Comparison of ENCODE assay signal across 16 mouse cellular contexts in genomic region chr9:67495350-67495749, GRCm38 (mm10).
A peak's percentile ranks its signal among the peaks of the same experiment; 100 is the strongest.
DNase-seq lines count a peak whose midpoint lies in the region; ATAC-seq and TF ChIP-seq lines count a peak whose summit lies in the region.
"Had no signal": no experiment of that assay in that cellular context is flagged by ENCODE, and none has a peak within 500 bp of the region (broad histone marks: within the 10 kb centered on the region; RNA-seq: fewer than 3 reads in every experiment).

No protein-coding gene starts in this region.

- H3K27me3 ChIP-seq in forebrain, embryonic 14.5 days (replicated peaks; ENCODE audit: control insufficient read depth, insufficient read depth, low read length), result no peaks in the 10 kb centered on the region
- no peaks in the 10 kb centered on the region for H3K27me3 ChIP-seq in forebrain, embryonic 13.5 days
- H3K27me3 ChIP-seq: embryonic facial prominence, embryonic 13.5 days; limb, embryonic 13.5 days; liver, embryonic 15.5 days; midbrain, embryonic 13.5 days had no signal

- H3K4me1 ChIP-seq in forebrain, embryonic 14.5 days (ENCODE audit: control insufficient read depth, insufficient read depth, low read length), result peaks cover 21% of the 10 kb centered on the region
- H3K4me1 ChIP-seq in forebrain, embryonic 13.5 days, result peaks cover 26% of the 10 kb centered on the region
- H3K4me1 ChIP-seq: liver, embryonic 15.5 days had no signal

- H3K9me3 ChIP-seq in forebrain, embryonic 14.5 days (replicated peaks; ENCODE audit: control insufficient read depth, low read length), result no peaks in the 10 kb centered on the region
- no peaks in the 10 kb centered on the region for H3K9me3 ChIP-seq in forebrain, embryonic 13.5 days (replicated peaks)
- H3K9me3 ChIP-seq: embryonic facial prominence, embryonic 13.5 days; limb, embryonic 13.5 days; liver, embryonic 15.5 days; midbrain, embryonic 13.5 days had no signal

- H3K27ac ChIP-seq in forebrain, embryonic 14.5 days (ENCODE audit: low read depth, low read length), result peak overlapping the region; percentile 21; the same call in 1 of the 2 replicates
- no peak overlapping the region for H3K27ac ChIP-seq in forebrain, embryonic 13.5 days
- H3K27ac ChIP-seq in layer of hippocampus, adult 2 months, result no peak overlapping the region
- H3K27ac ChIP-seq: embryonic facial prominence, embryonic 13.5 days; left cerebral cortex, adult 2 months; limb, embryonic 13.5 days; liver, embryonic 15.5 days; midbrain, embryonic 13.5 days had no signal

- no peak overlapping the region for H3K9ac ChIP-seq in forebrain, embryonic 14.5 days (ENCODE audit: low read length)
- H3K9ac ChIP-seq in forebrain, embryonic 13.5 days, result no peak overlapping the region
- H3K9ac ChIP-seq: embryonic facial prominence, embryonic 13.5 days; limb, embryonic 13.5 days; liver, embryonic 15.5 days; midbrain, embryonic 13.5 days had no signal

- DNase-seq in forebrain, embryonic 14.5 days (ENCODE audit: low spot score), result no peak
- DNase-seq in heart, postnatal 4 days, result peak; percentile 9
- no peak for DNase-seq in heart, adult 11 months
- DNase-seq in ovary, postnatal 36 days (ENCODE audit: low spot score), result peak; percentile 22
- DNase-seq in ovary, postnatal 10 days (ENCODE audit: low spot score), result no peak
- no peak for DNase-seq in cerebellum, postnatal 36 days
- no peak for DNase-seq in layer of hippocampus, adult 2 months (ENCODE audit: low spot score in 2 of 2)
- DNase-seq: cerebellum, adult 18-20 months; lung, postnatal 36 days; right cerebral cortex, postnatal 4 days had no signal

- no peak for ATAC-seq in forebrain, embryonic 14.5 days
- ATAC-seq in forebrain, embryonic 13.5 days, result no peak
- ATAC-seq: midbrain, embryonic 13.5 days had no signal

- H3K4me2 ChIP-seq in forebrain, embryonic 14.5 days (ENCODE audit: low read length), result no peak overlapping the region
- H3K4me2 ChIP-seq in forebrain, embryonic 13.5 days, result no peak overlapping the region
- H3K4me2 ChIP-seq: embryonic facial prominence, embryonic 13.5 days; limb, embryonic 13.5 days; liver, embryonic 15.5 days; midbrain, embryonic 13.5 days had no signal

- WGBS in forebrain, embryonic 14.5 days, result 52% methylated on average over 3 of the region's 3 CpGs
- 68% methylated on average over 3 of the region's 3 CpGs for WGBS in forebrain, embryonic 13.5 days

- no peaks in the 10 kb centered on the region for H3K36me3 ChIP-seq in forebrain, embryonic 14.5 days (ENCODE audit: control insufficient read depth, insufficient read depth, low read length)
- H3K36me3 ChIP-seq in forebrain, embryonic 13.5 days (ENCODE audit: poor library complexity, severe bottlenecking), result no peaks in the 10 kb centered on the region
- H3K36me3 ChIP-seq: embryonic facial prominence, embryonic 13.5 days; limb, embryonic 13.5 days; liver, embryonic 15.5 days; midbrain, embryonic 13.5 days had no signal

- no peak overlapping the region for H3K4me3 ChIP-seq in forebrain, embryonic 14.5 days (ENCODE audit: low read depth, low read length)
- no peak overlapping the region for H3K4me3 ChIP-seq in forebrain, embryonic 13.5 days
- H3K4me3 ChIP-seq in layer of hippocampus, adult 2 months, result no peak overlapping the region
- H3K4me3 ChIP-seq: embryonic facial prominence, embryonic 13.5 days; left cerebral cortex, adult 2 months; limb, embryonic 13.5 days; liver, embryonic 15.5 days; midbrain, embryonic 13.5 days had no signal

- TF ChIP-seq CTCF in layer of hippocampus, adult 2 months (conservative IDR thresholded peaks at IDR 0.05), result no peak

Comparison
In these comparisons a context has a peak if more than half of its experiments do, and no peak if none do; other contexts are left out.
1. DNase-seq: peak in heart, postnatal 4 days (single experiment) and ovary, postnatal 36 days (single experiment); none in forebrain, embryonic 14.5 days (single experiment), heart, adult 11 months (single experiment), ovary, postnatal 10 days (single experiment), cerebellum, postnatal 36 days (0 of 2) and layer of hippocampus, adult 2 months (0 of 2).